Mouse (Mus musculus) bone marrow, adult 2 months (tissue): ENCODE measurements around the gene Plcb1.

Source experiments
- CTCF ChIP-seq: fragments of 200-500 bp; IDR thresholded peaks from 2 replicates; pipeline ENCODE4 v1.5.1; 2011; ENCODE audit warnings: low read length, control low read depth; ENCODE audit not compliant: control insufficient read depth, insufficient read depth
- POLR2A ChIP-seq: fragments of 200-500 bp; IDR thresholded peaks from 2 replicates; pipeline ENCODE4 v1.6.1; 2011; ENCODE audit warnings: low read depth, mild to moderate bottlenecking, control low read depth, low read length, borderline replicate concordance; ENCODE audit not compliant: control insufficient read depth

DNA sequence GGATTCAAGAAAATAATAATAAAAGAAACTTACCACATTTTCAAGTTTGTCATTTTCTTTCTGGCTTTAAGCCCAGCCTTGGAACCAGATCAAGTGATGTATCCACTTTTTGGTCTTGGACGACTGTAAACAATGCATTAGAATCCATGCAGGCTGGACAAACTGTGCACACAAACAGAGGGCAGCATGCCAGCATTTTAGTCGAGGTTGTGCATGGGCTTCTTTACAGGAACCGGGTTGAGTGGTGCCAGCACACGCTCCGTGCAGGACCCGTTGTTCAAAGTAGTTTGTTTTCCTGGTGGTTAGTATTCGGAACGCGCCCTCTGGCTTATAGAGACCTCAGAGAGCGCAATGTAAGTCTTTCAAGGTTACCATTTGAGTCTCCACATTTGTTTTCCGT lies 30.5 kb downstream of the Plcb1 start:
- no peak for TF ChIP-seq POLR2A
- no peak for TF ChIP-seq CTCF
